Mouse (Mus musculus): ENCODE data around the gene AI413582.
A peak's percentile ranks its signal among the peaks of the same experiment; 100 is the strongest.

The AI413582 gene

GRCm38 (mm10) chr17:27565163-27565941, at the start of gene AI413582:
TSS of gene AI413582 (minus strand) at chr17:27565756.
- DNase-seq, result peak; percentile 97

GRCm38 (mm10) chr17:27613016-27613415, 47.5 kb upstream of the AI413582 start:
- no peak for DNase-seq

DNA sequence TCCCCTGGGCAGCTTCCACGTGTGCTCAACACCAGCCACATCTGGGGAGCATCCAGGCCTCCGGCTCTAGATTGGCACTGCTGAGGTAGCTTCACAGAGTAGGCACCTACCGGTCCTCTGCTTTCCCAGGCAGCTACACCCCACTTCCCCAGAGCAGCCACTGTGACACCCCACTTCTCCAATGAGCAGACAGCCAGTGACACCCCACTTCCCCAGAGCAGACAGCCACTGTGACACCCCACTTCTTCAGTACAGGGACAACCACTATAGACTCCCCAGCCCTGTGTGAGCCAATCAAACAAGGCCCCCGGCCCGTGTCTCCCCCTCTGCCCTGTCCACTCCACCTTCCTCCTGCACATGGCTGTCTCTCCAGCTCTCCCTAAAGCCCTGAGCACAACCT, 46.4 kb upstream of the AI413582 start:
- DNase-seq, result no peak

DNA sequence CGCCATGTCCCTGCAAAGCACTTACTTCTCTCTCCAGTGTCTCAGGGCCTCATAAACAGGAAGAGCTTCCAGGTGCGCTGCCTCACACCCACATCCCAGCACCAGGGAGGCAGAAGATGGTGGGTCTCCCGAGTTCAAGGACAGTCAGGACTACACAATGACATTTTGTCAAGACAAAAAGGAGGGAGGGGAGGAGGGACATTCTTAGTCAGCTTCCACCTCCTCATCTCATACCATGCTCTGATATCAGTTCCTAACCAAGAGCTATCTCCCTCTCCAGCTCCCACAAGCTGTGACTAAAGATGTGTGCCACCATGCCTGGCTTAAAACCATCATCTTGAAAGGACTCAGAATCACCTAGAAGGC, 45.9 kb upstream of the AI413582 start:
- no peak for DNase-seq

- no peak for DNase-seq
Observed at GRCm38 (mm10) chr17:27610679-27611518, 45.3 kb upstream of the AI413582 start.

DNA sequence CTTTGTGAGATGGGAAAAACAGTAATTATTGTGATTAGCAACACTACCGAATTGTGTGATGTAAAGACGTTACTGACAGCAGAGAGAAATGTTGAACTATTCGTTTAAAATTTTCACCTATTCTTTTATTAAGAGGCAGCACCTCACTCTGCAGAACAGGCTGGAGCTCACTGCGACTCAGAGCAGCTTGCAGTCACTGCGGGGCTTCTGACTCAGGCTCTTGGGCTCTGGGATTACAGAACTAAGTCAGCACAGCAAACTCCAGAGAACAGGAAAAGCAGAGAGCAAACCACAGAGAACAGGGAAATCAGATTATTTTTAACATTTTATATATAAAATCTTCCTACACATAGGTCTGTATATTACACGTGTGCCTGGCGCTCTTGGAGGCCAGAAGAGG, 44.0 kb upstream of the AI413582 start:
- no peak for DNase-seq

- no peak for DNase-seq
Observed at GRCm38 (mm10) chr17:27603522-27604234, 38.1 kb upstream of the AI413582 start.

- DNase-seq, result no peak
Observed at GRCm38 (mm10) chr17:27603036-27603435, 37.5 kb upstream of the AI413582 start.

GRCm38 (mm10) chr17:27600869-27601268, 35.3 kb upstream of the AI413582 start:
- no peak for DNase-seq

DNA sequence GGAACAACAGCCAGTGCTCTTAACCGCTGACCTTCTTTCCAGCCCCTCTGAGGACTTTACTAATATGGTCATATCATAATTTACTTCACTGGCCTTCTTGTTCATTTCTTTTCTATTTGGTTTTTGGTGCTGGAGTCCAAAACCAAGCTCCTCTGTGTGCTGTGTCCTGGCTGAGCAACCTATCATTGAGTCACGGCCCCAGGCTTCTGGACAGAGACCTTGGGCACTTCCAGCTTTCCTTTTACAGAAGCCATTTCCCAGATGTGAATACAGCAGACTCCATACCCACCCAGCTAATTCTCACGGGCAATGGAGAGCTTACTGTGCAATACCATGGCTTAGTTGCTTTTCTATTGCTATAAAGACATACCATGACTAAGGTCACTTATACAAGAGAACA, 34.7 kb upstream of the AI413582 start:
- DNase-seq, result no peak

DNA sequence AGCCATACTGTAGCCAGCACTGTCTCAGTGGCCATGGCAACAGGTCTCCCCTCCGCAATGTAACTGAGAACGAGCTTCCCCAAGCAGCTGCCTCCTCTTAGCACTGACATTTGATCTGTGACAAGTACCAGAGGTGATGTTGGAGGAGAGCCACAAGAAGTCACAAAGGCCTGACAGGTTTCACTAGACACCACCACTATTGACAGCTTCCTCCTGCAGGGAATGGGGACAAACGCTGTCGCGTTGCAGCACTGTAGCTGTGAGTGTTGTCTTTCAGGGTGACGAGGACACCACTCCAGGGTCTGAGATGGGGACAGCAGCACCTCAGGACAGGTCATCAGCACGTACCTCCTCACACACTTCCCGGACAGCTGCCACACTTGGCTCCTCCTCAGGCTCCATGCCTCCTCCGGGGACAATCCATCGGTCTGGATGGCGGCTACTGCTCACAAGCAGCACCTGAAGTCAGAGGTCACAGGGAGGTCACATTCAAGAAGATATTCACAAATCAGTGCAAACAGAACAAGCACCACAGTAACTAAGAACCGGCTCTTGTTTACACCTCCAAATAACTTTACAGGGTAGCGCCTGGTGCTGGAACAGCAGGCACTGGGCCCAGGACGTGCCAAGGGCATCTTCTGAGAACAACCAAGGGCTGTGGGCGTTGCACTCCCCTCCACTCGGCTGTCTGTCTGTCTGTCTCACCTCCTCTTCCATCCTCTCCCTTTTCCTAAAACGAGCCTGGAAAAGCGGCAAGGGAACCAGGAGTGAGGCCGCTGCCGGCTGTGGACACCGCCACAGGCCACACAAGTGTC, 31.0 kb upstream of the AI413582 start:
- no peak for DNase-seq

- no peak for DNase-seq
Observed at GRCm38 (mm10) chr17:27595659-27596375, 30.3 kb upstream of the AI413582 start.

DNA sequence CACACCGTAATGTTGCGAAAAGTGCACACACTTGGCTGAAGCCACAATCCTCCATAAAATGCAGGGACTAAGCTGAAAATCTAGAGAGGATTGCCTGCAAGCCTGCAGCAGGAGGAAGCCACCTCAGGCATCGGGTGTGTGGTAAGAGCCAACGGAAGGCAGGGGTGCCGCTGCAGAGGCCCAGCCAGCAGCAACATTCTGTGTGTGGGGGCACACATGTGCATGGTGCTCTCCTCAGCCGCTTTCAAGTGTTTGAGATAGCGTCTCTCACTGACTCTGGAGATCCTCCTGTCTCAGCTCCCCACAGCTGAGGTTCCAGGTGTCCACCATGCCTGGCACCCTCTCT, 27.0 kb upstream of the AI413582 start:
- no peak for DNase-seq

GRCm38 (mm10) chr17:27591826-27592564, 26.4 kb upstream of the AI413582 start:
- DNase-seq, result no peak

DNA sequence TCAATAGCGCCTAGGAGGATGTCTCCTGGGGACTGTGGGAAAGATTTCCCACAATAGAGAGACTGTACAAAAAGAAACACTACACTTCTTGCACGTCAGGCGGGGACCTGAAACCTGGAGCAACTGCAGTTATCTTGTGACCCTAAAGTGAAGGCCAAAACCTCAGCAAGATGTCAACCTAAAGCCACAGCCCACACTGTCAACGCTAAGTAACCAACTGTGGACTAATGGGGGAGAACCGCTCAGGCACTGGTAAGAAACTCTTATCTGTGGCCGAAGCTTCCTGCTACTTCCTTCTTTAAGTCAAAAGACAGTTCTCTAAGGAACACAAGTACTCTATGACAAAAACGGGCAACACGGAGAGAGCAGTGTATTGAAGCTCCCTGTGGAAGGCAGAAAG, 22.7 kb upstream of the AI413582 start:
- no peak for DNase-seq

- no peak for DNase-seq
Observed at GRCm38 (mm10) chr17:27587252-27587651, 21.7 kb upstream of the AI413582 start.

GRCm38 (mm10) chr17:27586661-27587060, 21.1 kb upstream of the AI413582 start:
- DNase-seq, result no peak

GRCm38 (mm10) chr17:27583185-27583894, 17.8 kb upstream of the AI413582 start:
- no peak for DNase-seq

DNA sequence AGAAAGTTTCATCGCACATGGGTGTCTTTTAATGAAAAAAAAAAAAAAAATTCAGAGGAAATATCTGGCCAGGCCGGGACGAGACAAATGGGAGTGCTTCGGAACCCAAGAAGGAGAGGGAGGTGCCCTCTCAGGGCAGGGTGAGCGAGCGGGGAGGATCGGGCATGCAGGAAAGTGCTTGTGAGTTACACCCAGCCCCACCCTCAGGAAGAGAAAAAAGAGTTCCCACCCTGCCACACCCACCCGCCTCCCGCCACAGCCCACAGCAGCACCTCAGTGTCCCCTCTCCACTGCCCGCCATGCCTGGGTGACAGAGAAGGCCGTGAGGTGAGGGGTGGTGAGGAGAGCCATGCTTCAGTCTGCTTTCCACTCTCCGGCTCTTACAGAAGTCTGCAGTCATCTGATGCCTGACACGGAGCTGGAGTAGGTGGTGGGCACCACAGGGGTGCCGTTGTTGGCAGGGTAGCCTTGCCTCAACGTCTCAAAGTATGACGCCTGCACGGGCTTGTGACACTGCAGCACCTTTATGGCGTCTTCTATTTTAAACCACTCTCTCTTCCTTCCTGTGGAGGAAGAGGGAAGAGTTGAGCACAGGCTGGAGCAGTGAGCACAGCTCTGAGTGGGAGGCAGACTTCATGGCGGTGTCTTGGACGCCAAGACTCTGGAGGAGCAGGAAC, 15.0 kb upstream of the AI413582 start:
- no peak for DNase-seq

- DNase-seq, result no peak
Observed at GRCm38 (mm10) chr17:27579816-27580215, 14.3 kb upstream of the AI413582 start.

Measured in thymus, postnatal 36 days (tissue).